Mouse (Mus musculus): ENCODE data around the gene Slc24a3. TPM values are rescaled to one million over a fixed set of nuclear protein-coding genes. Genes with fewer than 3 reads are reported as not detected.

The Slc24a3 gene
- polyA plus RNA-seq, 2 experiments, result 0.58 TPM

- no peaks in the 10 kb centered on the region for H3K36me3 ChIP-seq (replicated peaks; ENCODE audit: control insufficient read depth, insufficient read depth, low read depth)
- no peaks in the 10 kb centered on the region for H3K27me3 ChIP-seq (ENCODE audit: control insufficient read depth, insufficient read depth, low read length)
- H3K27ac ChIP-seq, result no peak overlapping the region
- H3K9ac ChIP-seq (replicated peaks), result no peak overlapping the region
- H3K4me1 ChIP-seq (replicated peaks; ENCODE audit: control insufficient read depth in 2 of 2, insufficient read depth in 2 of 2, low read length in 1 of 2), result no peaks in the 10 kb centered on the region; a peak in 1 of 4 replicates
- H3K4me2 ChIP-seq (ENCODE audit: low read depth), result no peak overlapping the region
- ATAC-seq (ENCODE audit: insufficient read depth), result no peak
- DNase-seq (ENCODE audit: low read depth in 3 of 3, low spot score in 3 of 3), result no peak
- TF ChIP-seq CTCF (IDR thresholded peaks at IDR 0.05; ENCODE audit: low read depth) (no peak), EP300 (IDR thresholded peaks at IDR 0.05; ENCODE audit: low read depth) (no peak)
- H3K4me3 ChIP-seq (ENCODE audit: insufficient read depth in 1 of 2, low read depth in 2 of 2, low read length in 2 of 2), result no peak overlapping the region
- H3K9me3 ChIP-seq (ENCODE audit: control insufficient read depth, low read length), result no peaks in the 10 kb centered on the region
- 7% methylated on average over 3 of the region's 3 CpGs for WGBS (ENCODE audit: insufficient replicate concordance)
Observed at GRCm38 (mm10) chr2:145150821-145151220, 16.7 kb upstream of the Slc24a3 start.

- DNase-seq (ENCODE audit: low read depth in 3 of 3, low spot score in 3 of 3) (no peak), ATAC-seq (ENCODE audit: insufficient read depth) (no peak)
- no peak overlapping the region for H3K4me3 ChIP-seq (ENCODE audit: insufficient read depth in 1 of 2, low read depth in 2 of 2, low read length in 2 of 2)
- WGBS (ENCODE audit: insufficient replicate concordance), result 76% methylated on average over 1 of the region's 1 CpGs
- H3K27me3 ChIP-seq (ENCODE audit: control insufficient read depth, insufficient read depth, low read length), result no peaks in the 10 kb centered on the region
- H3K9me3 ChIP-seq (ENCODE audit: control insufficient read depth, low read length), result no peaks in the 10 kb centered on the region
- H3K4me2 ChIP-seq (ENCODE audit: low read depth), result no peak overlapping the region
- no peaks in the 10 kb centered on the region; a peak in 1 of 4 replicates for H3K4me1 ChIP-seq (replicated peaks; ENCODE audit: control insufficient read depth in 2 of 2, insufficient read depth in 2 of 2, low read length in 1 of 2)
- no peaks in the 10 kb centered on the region for H3K36me3 ChIP-seq (replicated peaks; ENCODE audit: control insufficient read depth, insufficient read depth, low read depth)
- H3K27ac ChIP-seq, result no peak overlapping the region
- H3K9ac ChIP-seq (replicated peaks), result no peak overlapping the region
- TF ChIP-seq EP300 (IDR thresholded peaks at IDR 0.05; ENCODE audit: low read depth) (no peak), CTCF (IDR thresholded peaks at IDR 0.05; ENCODE audit: low read depth) (no peak)
Observed at GRCm38 (mm10) chr2:145152281-145152680, 15.3 kb upstream of the Slc24a3 start.

DNA sequence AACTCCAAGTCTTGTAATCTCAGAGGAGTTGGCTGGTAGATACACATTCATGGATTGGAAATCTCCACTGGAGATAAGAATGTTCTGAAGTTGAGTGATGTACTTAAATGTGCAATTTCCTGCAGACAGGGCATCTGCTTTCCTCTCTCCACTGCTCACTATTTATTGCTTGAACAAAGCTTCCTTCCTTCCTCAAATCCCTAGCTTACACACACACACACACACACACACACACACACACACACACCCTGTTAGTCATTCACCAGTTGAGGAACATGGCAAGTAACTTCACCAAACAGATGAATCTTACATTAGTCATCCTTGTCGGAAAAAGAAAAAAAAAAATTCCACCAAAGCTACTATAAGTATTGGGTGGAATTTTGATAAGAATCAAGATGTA, 8.6 kb upstream of the Slc24a3 start:
- WGBS (ENCODE audit: insufficient replicate concordance), result 47% methylated on average over 1 of the region's 1 CpGs
- no peaks in the 10 kb centered on the region for H3K9me3 ChIP-seq (ENCODE audit: control insufficient read depth, low read length)
- H3K4me1 ChIP-seq (replicated peaks; ENCODE audit: control insufficient read depth in 2 of 2, insufficient read depth in 2 of 2, low read length in 1 of 2), result no peaks in the 10 kb centered on the region
- ATAC-seq (ENCODE audit: insufficient read depth), result no peak
- no peak overlapping the region for H3K27ac ChIP-seq
- H3K4me3 ChIP-seq (ENCODE audit: insufficient read depth in 1 of 2, low read depth in 2 of 2, low read length in 2 of 2), result no peak overlapping the region
- no peak for DNase-seq (ENCODE audit: low read depth in 3 of 3, low spot score in 3 of 3)
- no peak overlapping the region for H3K4me2 ChIP-seq (ENCODE audit: low read depth)
- H3K9ac ChIP-seq (replicated peaks), result no peak overlapping the region
- no peaks in the 10 kb centered on the region for H3K27me3 ChIP-seq (ENCODE audit: control insufficient read depth, insufficient read depth, low read length)
- H3K36me3 ChIP-seq (replicated peaks; ENCODE audit: control insufficient read depth, insufficient read depth, low read depth), result no peaks in the 10 kb centered on the region
- no peak for TF ChIP-seq CTCF (IDR thresholded peaks at IDR 0.05; ENCODE audit: low read depth)
- no peak for TF ChIP-seq EP300 (IDR thresholded peaks at IDR 0.05; ENCODE audit: low read depth)

GRCm38 (mm10) chr2:145161046-145161700, 6.4 kb upstream of the Slc24a3 start:
- WGBS (ENCODE audit: insufficient replicate concordance), result 23% methylated on average over 12 of the region's 12 CpGs
- H3K9ac ChIP-seq (replicated peaks), result no peak overlapping the region

DNA sequence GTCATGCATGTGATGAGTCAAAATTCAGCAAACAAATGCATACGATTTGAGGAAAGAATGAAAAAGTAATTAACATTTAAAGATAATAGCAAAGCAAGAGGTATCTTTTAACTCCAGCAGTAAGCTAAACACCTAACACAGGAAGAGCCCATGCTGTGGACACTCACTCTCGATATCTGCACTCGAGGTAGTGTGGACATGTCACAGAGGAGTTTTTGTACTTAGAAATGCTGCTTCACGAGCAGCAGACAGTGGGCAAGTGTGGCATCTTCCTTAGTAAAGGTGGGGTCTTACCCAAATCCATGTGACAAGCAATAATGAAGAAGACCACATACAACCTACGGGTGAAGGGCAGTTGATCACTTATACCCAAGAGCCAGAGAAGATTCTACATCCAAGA, 3.5 kb upstream of the Slc24a3 start:
- H3K9ac ChIP-seq (replicated peaks), result no peak overlapping the region
- no peak overlapping the region for H3K4me3 ChIP-seq (ENCODE audit: insufficient read depth in 1 of 2, low read depth in 2 of 2, low read length in 2 of 2)
- TF ChIP-seq EP300 (IDR thresholded peaks at IDR 0.05; ENCODE audit: low read depth) (no peak), CTCF (IDR thresholded peaks at IDR 0.05; ENCODE audit: low read depth) (no peak)
- no peak for ATAC-seq (ENCODE audit: insufficient read depth)
- H3K27ac ChIP-seq, result no peak overlapping the region
- H3K4me2 ChIP-seq (ENCODE audit: low read depth), result no peak overlapping the region
- peaks cover 7% of the 10 kb centered on the region for H3K27me3 ChIP-seq (ENCODE audit: control insufficient read depth, insufficient read depth, low read length)
- H3K36me3 ChIP-seq (replicated peaks; ENCODE audit: control insufficient read depth, insufficient read depth, low read depth), result no peaks in the 10 kb centered on the region
- WGBS (ENCODE audit: insufficient replicate concordance), result 51% methylated on average over 5 of the region's 5 CpGs
- no peaks in the 10 kb centered on the region for H3K9me3 ChIP-seq (ENCODE audit: control insufficient read depth, low read length)
- no peak for DNase-seq (ENCODE audit: low read depth in 3 of 3, low spot score in 3 of 3)
- H3K4me1 ChIP-seq (replicated peaks; ENCODE audit: control insufficient read depth in 2 of 2, insufficient read depth in 2 of 2, low read length in 1 of 2), result peaks cover 0 to 5% of the 10 kb centered on the region in 2 experiments; a peak in 2 of 4 replicates

More at GRCm38 (mm10) chr2:145161046-145161700, 6.4 kb upstream of the Slc24a3 start:
- Histone ChIP-seq H3K27me3 (ENCODE audit: control insufficient read depth, insufficient read depth, low read length) (no peaks in the 10 kb centered on the region), H3K4me1 (replicated peaks; ENCODE audit: control insufficient read depth in 2 of 2, insufficient read depth in 2 of 2, low read length in 1 of 2) (no peaks in the 10 kb centered on the region), H3K27ac (no peak overlapping the region), H3K4me2 (ENCODE audit: low read depth) (no peak overlapping the region), H3K9me3 (ENCODE audit: control insufficient read depth, low read length) (no peaks in the 10 kb centered on the region), H3K4me3 (ENCODE audit: insufficient read depth in 1 of 2, low read depth in 2 of 2, low read length in 2 of 2) (no peak overlapping the region), H3K36me3 (replicated peaks; ENCODE audit: control insufficient read depth, insufficient read depth, low read depth) (no peaks in the 10 kb centered on the region)
- DNase-seq (ENCODE audit: low read depth in 3 of 3, low spot score in 3 of 3), result peak in 2 of 3 experiments; percentile 20 to 24
- no peak for ATAC-seq (ENCODE audit: insufficient read depth)
- no peak for TF ChIP-seq EP300 (IDR thresholded peaks at IDR 0.05; ENCODE audit: low read depth)
- peak; percentile 89 for TF ChIP-seq CTCF (IDR thresholded peaks at IDR 0.05; ENCODE audit: low read depth)

Data from liver, embryonic 14.5 days (tissue).